Mouse (Mus musculus) liver, embryonic 16.5 days (tissue): Measurements from ENCODE around the gene Frmpd2. TPM values are rescaled to one million over a fixed set of nuclear protein-coding genes. Genes with fewer than 3 reads are reported as not detected.
"Not testable (repeated sequence)": the region's sequence is repeated elsewhere in the genome, so short reads cannot be mapped to it uniquely, and the experiment has no call there.

Experiments
- ATAC-seq: fragments of 200-750 bp; cut with Nextera tagmentation; 2 replicates; pipeline ENCODE4 v1.8.0; 2017; ENCODE audit warnings: low read depth, mild to moderate bottlenecking, moderate number of reproducible peaks, moderate library complexity
- H3K27ac ChIP-seq: fragments of 300-500 bp; sonication (generic); 2 replicates; pipeline ENCODE4 v1.5.1; 2014; ENCODE audit warnings: mild to moderate bottlenecking, low read length
- H3K27me3 ChIP-seq: fragments of 300-500 bp; sonication (generic); 2 replicates; pipeline ENCODE4 v1.6.1; 2014; ENCODE audit warnings: low read depth, low read length, mixed read lengths; ENCODE audit not compliant: control insufficient read depth, insufficient read depth
- H3K36me3 ChIP-seq: fragments of 300-500 bp; sonication (generic); 2 replicates; pipeline ENCODE4 v1.6.1; 2014; ENCODE audit warnings: mild to moderate bottlenecking; ENCODE audit not compliant: control insufficient read depth, insufficient read depth
- H3K4me1 ChIP-seq: fragments of 300-500 bp; sonication (generic); 2 replicates; pipeline ENCODE4 v1.6.1; 2014; ENCODE audit warnings: low read depth, low read length, mixed read lengths; ENCODE audit not compliant: control insufficient read depth
- H3K4me2 ChIP-seq: fragments of 300-500 bp; sonication (generic); 2 replicates; pipeline ENCODE4 v1.6.1; 2014; ENCODE audit warnings: low read depth, low read length, mixed read lengths
- H3K4me3 ChIP-seq: fragments of 300-500 bp; sonication (generic); 2 replicates; pipeline ENCODE4 v1.5.1; 2014; ENCODE audit warnings: low read depth, mild to moderate bottlenecking, low read length
- H3K9ac ChIP-seq: fragments of 300-500 bp; sonication (generic); 2 replicates; pipeline ENCODE4 v1.6.1; 2014; ENCODE audit warnings: low read depth, low read length
- H3K9me3 ChIP-seq: fragments of 300-500 bp; sonication (generic); replicated peaks from 2 replicates; pipeline ENCODE4 v1.6.1; 2016; ENCODE audit warnings: low read length; ENCODE audit not compliant: control insufficient read depth
- WGBS: fragments of 180-500 bp; shearing (Covaris S2); extraction: QIAGEN DNeasy Blood & Tissue Kit; methylation state at CpG from one replicate; pipeline ENCODE4 v1.1.7; 2014; ENCODE audit not compliant: insufficient replicate concordance; 5-methylcytosine and 5-hydroxymethylcytosine counted together
- polyA plus RNA-seq: library from polyadenylated mRNA; unstranded; fragments of >200 nt; fragmentation: Nextera tagmentation; extraction: Ambion mirVana; gene quantifications from 2 replicates; pipeline ENCODE4 v1.2.1, GENCODE M21; 2015

The Frmpd2 gene
- polyA plus RNA-seq = not detected in 2 replicates

GRCm38 (mm10) chr14:33471331-33471730 lies at the start of gene Frmpd2:
TSS of gene Frmpd2 (plus strand) at chr14:33471696.
- no peak for ATAC-seq
- H3K4me1 ChIP-seq = no peaks in the 10 kb centered on the region
- no peak within 1 kb of the TSS for H3K9ac ChIP-seq
- WGBS = 38% methylated on average over 3 of the region's 3 CpGs
- no peak within 1 kb of the TSS for H3K4me2 ChIP-seq
- no peaks in the 10 kb centered on the region for H3K9me3 ChIP-seq
- no peaks in the 10 kb centered on the region for H3K27me3 ChIP-seq
- no peak within 1 kb of the TSS for H3K4me3 ChIP-seq
- no peaks in the 10 kb centered on the region for H3K36me3 ChIP-seq
- H3K27ac ChIP-seq = no peak within 1 kb of the TSS

- no peak overlapping the region for H3K9ac ChIP-seq
- H3K4me3 ChIP-seq = no peak overlapping the region
- no peaks in the 10 kb centered on the region for H3K9me3 ChIP-seq
- no peak overlapping the region for H3K27ac ChIP-seq
- no peaks in the 10 kb centered on the region for H3K27me3 ChIP-seq
- H3K4me1 ChIP-seq = no peaks in the 10 kb centered on the region
- no peak overlapping the region for H3K4me2 ChIP-seq
- 30% methylated on average over 1 of the region's 1 CpGs for WGBS
- ATAC-seq = no peak
- no peaks in the 10 kb centered on the region for H3K36me3 ChIP-seq
Measured at GRCm38 (mm10) chr14:33423003-33423402, 48.5 kb upstream of the Frmpd2 start.

- Histone ChIP-seq H3K4me2 (no peak overlapping the region), H3K27me3 (no peaks in the 10 kb centered on the region), H3K4me3 (no peak overlapping the region), H3K27ac (no peak overlapping the region), H3K4me1 (no peaks in the 10 kb centered on the region), H3K36me3 (no peaks in the 10 kb centered on the region), H3K9ac (no peak overlapping the region), H3K9me3 (no peaks in the 10 kb centered on the region)
- no peak for ATAC-seq
Measured at GRCm38 (mm10) chr14:33424124-33424523, 47.4 kb upstream of the Frmpd2 start.

GRCm38 (mm10) chr14:33432485-33432884 lies 39.0 kb upstream of the Frmpd2 start:
- H3K4me1 ChIP-seq, H3K27ac ChIP-seq, H3K4me3 ChIP-seq, H3K9me3 ChIP-seq, H3K27me3 ChIP-seq, H3K4me2 ChIP-seq, ATAC-seq, H3K36me3 ChIP-seq, H3K9ac ChIP-seq: not testable (repeated sequence)
- WGBS = 59% methylated on average over 4 of the region's 4 CpGs

GRCm38 (mm10) chr14:33443780-33444179 lies 27.7 kb upstream of the Frmpd2 start:
- no peaks in the 10 kb centered on the region for H3K9me3 ChIP-seq
- no peaks in the 10 kb centered on the region for H3K36me3 ChIP-seq
- WGBS = 52% methylated on average over 2 of the region's 2 CpGs
- no peak overlapping the region for H3K27ac ChIP-seq
- no peaks in the 10 kb centered on the region for H3K27me3 ChIP-seq
- no peak overlapping the region for H3K4me2 ChIP-seq
- no peak overlapping the region for H3K4me3 ChIP-seq
- H3K4me1 ChIP-seq = peaks cover 3% of the 10 kb centered on the region
- ATAC-seq = no peak
- no peak overlapping the region for H3K9ac ChIP-seq

- WGBS = 33% methylated on average over 3 of the region's 3 CpGs
- no peaks in the 10 kb centered on the region for H3K36me3 ChIP-seq
Measured at GRCm38 (mm10) chr14:33445962-33446361, 25.5 kb upstream of the Frmpd2 start.

GRCm38 (mm10) chr14:33446561-33447023 lies 24.9 kb upstream of the Frmpd2 start:
- H3K36me3 ChIP-seq = no peaks in the 10 kb centered on the region
- H3K4me1 ChIP-seq = peaks cover 3% of the 10 kb centered on the region
- WGBS = under 1% methylated on average over 59 of the region's 72 CpGs
- H3K4me3 ChIP-seq = peak overlapping the region; percentile 89
- peak overlapping the region; percentile 79 for H3K9ac ChIP-seq
- H3K27me3 ChIP-seq = no peaks in the 10 kb centered on the region
- peak overlapping the region; percentile 82 for H3K27ac ChIP-seq
- H3K9me3 ChIP-seq = no peaks in the 10 kb centered on the region
- H3K4me2 ChIP-seq = peak overlapping the region; percentile 88
- peak; percentile 47 for ATAC-seq

More at GRCm38 (mm10) chr14:33445962-33446361, 25.5 kb upstream of the Frmpd2 start:
- peak overlapping the region; percentile 79 for H3K9ac ChIP-seq
- ATAC-seq = no peak
- no peaks in the 10 kb centered on the region for H3K27me3 ChIP-seq
- H3K4me2 ChIP-seq = peak overlapping the region; percentile 88
- no peak overlapping the region for H3K27ac ChIP-seq
- peak overlapping the region; percentile 89 for H3K4me3 ChIP-seq
- no peaks in the 10 kb centered on the region for H3K9me3 ChIP-seq
- H3K4me1 ChIP-seq = peaks cover 3% of the 10 kb centered on the region

GRCm38 (mm10) chr14:33447027-33447569 lies 24.4 kb upstream of the Frmpd2 start, which contains the start of gene Mapk8:
TSS of gene Mapk8 (minus strand) at chr14:33447158.
- Histone ChIP-seq H3K27ac (peak within 1 kb of the TSS; percentile 82), H3K4me2 (peak within 1 kb of the TSS; percentile 88), H3K4me1 (peaks cover 3% of the 10 kb centered on the region), H3K9ac (peak within 1 kb of the TSS; percentile 79), H3K4me3 (peak within 1 kb of the TSS; percentile 89), H3K36me3 (no peaks in the 10 kb centered on the region), H3K27me3 (no peaks in the 10 kb centered on the region), H3K9me3 (no peaks in the 10 kb centered on the region)
- under 1% methylated on average over 66 of the region's 70 CpGs for WGBS
- ATAC-seq = peak; percentile 98

- Histone ChIP-seq H3K36me3 (no peaks in the 10 kb centered on the region), H3K9me3 (no peaks in the 10 kb centered on the region), H3K9ac (no peak overlapping the region), H3K4me2 (no peak overlapping the region), H3K27ac (no peak overlapping the region), H3K4me3 (no peak overlapping the region), H3K4me1 (peaks cover 3% of the 10 kb centered on the region), H3K27me3 (no peaks in the 10 kb centered on the region)
- ATAC-seq = no peak
- WGBS = 71% methylated on average over 4 of the region's 4 CpGs
Measured at GRCm38 (mm10) chr14:33448276-33448675, 23.2 kb upstream of the Frmpd2 start.
